Comparison of ENCODE assay signal across 8 mouse cellular contexts in the genomic region with DNA sequence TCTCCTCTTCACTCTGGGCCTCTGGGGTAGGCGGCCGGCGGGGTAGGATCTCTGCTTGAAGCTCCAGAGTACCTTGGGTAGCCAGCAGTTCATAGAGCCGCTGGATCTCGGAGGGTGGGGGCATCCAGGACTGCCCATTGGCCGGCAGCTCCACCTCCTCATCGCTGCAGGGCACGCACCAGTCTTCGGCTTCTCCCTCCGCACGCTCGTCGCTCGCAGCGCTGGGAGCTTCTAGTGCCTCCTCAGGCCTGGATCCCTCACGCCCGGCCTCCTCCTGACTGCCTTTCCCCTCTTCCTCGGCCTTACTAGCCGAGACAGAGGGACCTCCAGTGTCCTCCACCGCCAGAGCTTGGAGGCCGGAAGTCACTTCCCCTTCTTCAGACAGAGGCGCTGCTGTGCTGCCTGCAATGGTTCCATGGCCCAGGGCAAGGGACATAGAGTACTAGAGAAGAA. TPM values are rescaled to one million over a fixed set of nuclear protein-coding genes. Genes with fewer than 3 reads are reported as not detected.
DNase-seq lines count a peak whose midpoint lies in the region; ATAC-seq and TF ChIP-seq lines count a peak whose summit lies in the region.

No protein-coding gene starts in this region.

- H3K79me2 ChIP-seq in liver, adult 2 months (ENCODE audit: control insufficient read depth, insufficient read depth, low read length) = peaks cover 16% of the 10 kb centered on the region; the same call in 1 of the 2 replicates

- H3K27me3 ChIP-seq in testis, adult 2 months (ENCODE audit: control insufficient read depth, insufficient read depth, low read length) = no peaks in the 10 kb centered on the region
- no peaks in the 10 kb centered on the region for H3K27me3 ChIP-seq in forebrain, postnatal 0 days (ENCODE audit: insufficient read depth, low read length)
- H3K27me3 ChIP-seq in liver, adult 2 months (ENCODE audit: control insufficient read depth, insufficient read depth, low read length) = no peaks in the 10 kb centered on the region
- no peaks in the 10 kb centered on the region for H3K27me3 ChIP-seq in neural tube, embryonic 15.5 days (replicated peaks)

- peak overlapping the region; percentile 94 for H3K4me2 ChIP-seq in forebrain, postnatal 0 days (ENCODE audit: low read depth)
- H3K4me2 ChIP-seq in neural tube, embryonic 15.5 days = peak overlapping the region; percentile 88

- WGBS in forebrain, postnatal 0 days = under 1% methylated on average over 22 of the region's 22 CpGs
- under 1% methylated on average over 22 of the region's 22 CpGs for WGBS in liver, adult 2 months
- WGBS in neural tube, embryonic 15.5 days = 0% methylated on average over 22 of the region's 22 CpGs

- H3K4me3 ChIP-seq in testis, adult 2 months (ENCODE audit: control insufficient read depth, low read depth, low read length) = peak overlapping the region; percentile 87
- peak overlapping the region; percentile 46 for H3K4me3 ChIP-seq in forebrain, postnatal 0 days (ENCODE audit: low read depth, low read length)
- peak overlapping the region; percentile 74 for H3K4me3 ChIP-seq in liver, adult 2 months (ENCODE audit: insufficient read depth, low read depth, low read length)
- peak overlapping the region; percentile 68 for H3K4me3 ChIP-seq in neural tube, embryonic 15.5 days (replicated peaks)

- 0 out of 2 replicates have a peak, but pooled peaks cover 1% of the 10 kb centered on the region for H3K36me3 ChIP-seq in testis, adult 2 months (ENCODE audit: control insufficient read depth, insufficient read depth, low read length)
- H3K36me3 ChIP-seq in forebrain, postnatal 0 days (ENCODE audit: insufficient read depth) = peaks cover 21% of the 10 kb centered on the region; the same call in 1 of the 2 replicates
- H3K36me3 ChIP-seq in liver, adult 2 months (ENCODE audit: control insufficient read depth, insufficient read depth, low read length) = no peaks in the 10 kb centered on the region
- H3K36me3 ChIP-seq in neural tube, embryonic 15.5 days = peaks cover 24% of the 10 kb centered on the region

- no peaks in the 10 kb centered on the region for H3K9me3 ChIP-seq in forebrain, postnatal 0 days (ENCODE audit: low read length)
- no peaks in the 10 kb centered on the region for H3K9me3 ChIP-seq in neural tube, embryonic 15.5 days (replicated peaks)

- TF ChIP-seq POLR2A in testis, adult 2 months (IDR thresholded peaks at IDR 0.05; ENCODE audit: control insufficient read depth, low read depth, low read length) = no peak
- peak; percentile 44; the same call in 1 of the 2 replicates for TF ChIP-seq POLR2A in liver, adult 2 months (IDR thresholded peaks at IDR 0.05; ENCODE audit: extremely low read depth, insufficient read depth, low read length)

- peaks cover 21% of the 10 kb centered on the region for H3K4me1 ChIP-seq in testis, adult 2 months (ENCODE audit: control insufficient read depth, insufficient read depth, low read length)
- peaks cover 38% of the 10 kb centered on the region for H3K4me1 ChIP-seq in forebrain, postnatal 0 days (ENCODE audit: insufficient read depth)
- peaks cover 24% of the 10 kb centered on the region for H3K4me1 ChIP-seq in liver, adult 2 months (ENCODE audit: control insufficient read depth, insufficient read depth, low read length)
- H3K4me1 ChIP-seq in neural tube, embryonic 15.5 days = peaks cover 74% of the 10 kb centered on the region

- no peak for TF ChIP-seq CTCF in testis, adult 2 months (IDR thresholded peaks at IDR 0.05; ENCODE audit: control insufficient read depth, insufficient read depth, insufficient replicate concordance, low read depth, low read length)
- no peak for TF ChIP-seq CTCF in forebrain, postnatal 0 days (IDR thresholded peaks at IDR 0.05; ENCODE audit: low read depth)
- no peak for TF ChIP-seq CTCF in liver, adult 2 months (IDR thresholded peaks at IDR 0.05; ENCODE audit: low read depth, low read length)

- H3K9ac ChIP-seq in forebrain, postnatal 0 days = peak overlapping the region; percentile 80
- H3K9ac ChIP-seq in liver, adult 2 months (ENCODE audit: low read depth, low read length) = peak overlapping the region; percentile 80
- peak overlapping the region; percentile 92 for H3K9ac ChIP-seq in neural tube, embryonic 15.5 days (replicated peaks)

- H3K27ac ChIP-seq in testis, adult 2 months (ENCODE audit: control insufficient read depth, insufficient read depth, low read depth, low read length) = peak overlapping the region; percentile 83
- H3K27ac ChIP-seq in forebrain, postnatal 0 days (ENCODE audit: low read depth, low read length) = peak overlapping the region; percentile 87
- H3K27ac ChIP-seq in liver, adult 2 months (replicated peaks; ENCODE audit: insufficient read depth, low read depth, low read length) = peak overlapping the region; percentile 86
- peak overlapping the region; percentile 98 for H3K27ac ChIP-seq in neural tube, embryonic 15.5 days (replicated peaks)

- DNase-seq in cerebellum, adult 11 months = no peak
- DNase-seq in testis, postnatal 14 days (ENCODE audit: low spot score) = no peak
- DNase-seq in forebrain, postnatal 0 days = no peak
- peak; percentile 54 for DNase-seq in liver, adult 2 months (ENCODE audit: extremely low read depth, low read depth, low spot score)
- no peak for DNase-seq in left cerebral cortex, adult 11 months (ENCODE audit: low spot score)

- peak; percentile 15 for ATAC-seq in cerebellum, adult (ENCODE audit: insufficient number of reproducible peaks, low FRiP score, low TSS enrichment)
- peak; percentile 55 for ATAC-seq in forebrain, postnatal 0 days
- ATAC-seq in neural tube, embryonic 15.5 days (ENCODE audit: low FRiP score) = peak; percentile 57

RNA-seq across cellular contexts. Expression of gene Pagr1b, which starts 0.2 kb away (rescaled TPM):
- 0.90 and 1.2 TPM in 2 replicates for polyA plus RNA-seq in testis, adult 2 months (2012; rRNA removed)
- total RNA-seq in forebrain, postnatal 0 days (2014; rRNA removed) = 3.8 TPM in 1 of 2 replicates, not detected in the other
- polyA plus RNA-seq in forebrain, postnatal 0 days (2015; fragmentation: Nextera tagmentation; extraction: Ambion mirVana) = 1.0 TPM in 1 of 2 replicates, not detected in the other
- 0.74 TPM in 1 of 2 replicates, not detected in the other for total RNA-seq in liver, adult 2 months (2014; rRNA removed)
- polyA plus RNA-seq in liver, adult 2 months (2012; rRNA removed) = 0.49 TPM in 1 of 2 replicates, not detected in the other
- 0.79 and 1.2 TPM in 2 replicates for polyA plus RNA-seq in neural tube, embryonic 15.5 days (2015; fragmentation: Nextera tagmentation; extraction: Ambion mirVana)

RNA-seq across cellular contexts. Expression of gene Pagr1a, which starts 0.6 kb away (rescaled TPM):
- polyA plus RNA-seq in testis, adult 2 months (2012; rRNA removed) = 1.3 and 2.0 TPM in 2 replicates
- 19.2 and 21.9 TPM in 2 replicates for total RNA-seq in forebrain, postnatal 0 days (2014; rRNA removed)
- 18.1 and 31.6 TPM in 2 replicates for polyA plus RNA-seq in forebrain, postnatal 0 days (2015; fragmentation: Nextera tagmentation; extraction: Ambion mirVana)
- total RNA-seq in liver, adult 2 months (2014; rRNA removed) = 4.9 and 6.7 TPM in 2 replicates
- 2.6 and 4.2 TPM in 2 replicates for polyA plus RNA-seq in liver, adult 2 months (2012; rRNA removed)
- 52.5 and 80.1 TPM in 2 replicates for polyA plus RNA-seq in neural tube, embryonic 15.5 days (2015; fragmentation: Nextera tagmentation; extraction: Ambion mirVana)

RNA-seq across cellular contexts. Expression of gene Mvp, which starts 2.1 kb away (rescaled TPM):
- 3.0 and 4.0 TPM in 2 replicates for polyA plus RNA-seq in testis, adult 2 months (2012; rRNA removed)
- 4.8 and 6.9 TPM in 2 replicates for total RNA-seq in forebrain, postnatal 0 days (2014; rRNA removed)
- polyA plus RNA-seq in forebrain, postnatal 0 days (2015; fragmentation: Nextera tagmentation; extraction: Ambion mirVana) = 3.3 and 3.4 TPM in 2 replicates
- 23.4 and 28.5 TPM in 2 replicates for total RNA-seq in liver, adult 2 months (2014; rRNA removed)
- 26.3 and 39.4 TPM in 2 replicates for polyA plus RNA-seq in liver, adult 2 months (2012; rRNA removed)
- 5.2 and 11.6 TPM in 2 replicates for polyA plus RNA-seq in neural tube, embryonic 15.5 days (2015; fragmentation: Nextera tagmentation; extraction: Ambion mirVana)

RNA-seq across cellular contexts. Expression of gene Gm42742, which starts 4.4 kb away (rescaled TPM):
- 13.5 and 16.2 TPM in 2 replicates for polyA plus RNA-seq in testis, adult 2 months (2012; rRNA removed)
- total RNA-seq in forebrain, postnatal 0 days (2014; rRNA removed) = 49.1 and 53.6 TPM in 2 replicates
- polyA plus RNA-seq in forebrain, postnatal 0 days (2015; fragmentation: Nextera tagmentation; extraction: Ambion mirVana) = 36.7 and 42.2 TPM in 2 replicates
- 9.5 and 10.7 TPM in 2 replicates for total RNA-seq in liver, adult 2 months (2014; rRNA removed)
- polyA plus RNA-seq in liver, adult 2 months (2012; rRNA removed) = 11.2 and 12.7 TPM in 2 replicates
- 18.8 and 54.5 TPM in 2 replicates for polyA plus RNA-seq in neural tube, embryonic 15.5 days (2015; fragmentation: Nextera tagmentation; extraction: Ambion mirVana)

RNA-seq across cellular contexts. Expression of gene Prrt2, which starts 4.5 kb away (rescaled TPM):
- polyA plus RNA-seq in testis, adult 2 months (2012; rRNA removed) = 2.7 and 3.4 TPM in 2 replicates
- total RNA-seq in forebrain, postnatal 0 days (2014; rRNA removed) = 68.2 and 77.8 TPM in 2 replicates
- polyA plus RNA-seq in forebrain, postnatal 0 days (2015; fragmentation: Nextera tagmentation; extraction: Ambion mirVana) = 84.1 and 84.3 TPM in 2 replicates
- total RNA-seq in liver, adult 2 months (2014; rRNA removed) = not detected in 2 replicates
- polyA plus RNA-seq in liver, adult 2 months (2012; rRNA removed) = 0.75 TPM in 1 of 2 replicates, not detected in the other
- 69.9 and 72.5 TPM in 2 replicates for polyA plus RNA-seq in neural tube, embryonic 15.5 days (2015; fragmentation: Nextera tagmentation; extraction: Ambion mirVana)
